Mouse (Mus musculus) C2C12 (cell line): Measurements from ENCODE around the gene Dner. TPM values are rescaled to one million over a fixed set of nuclear protein-coding genes. Genes with fewer than 3 reads are reported as not detected.

Experiments used
- H3K27me3 ChIP-seq: one replicate; pipeline ENCODE4 v1.6.1; 2011; ENCODE audit not compliant: control insufficient read depth, insufficient read depth, insufficient read length
- H3K36me3 ChIP-seq: one replicate; pipeline ENCODE4 v1.6.1; 2011; ENCODE audit not compliant: control insufficient read depth, insufficient read depth
- H3K4me3 ChIP-seq: one replicate; pipeline ENCODE4 v1.5.1; 2011; ENCODE audit warnings: mild to moderate bottlenecking, control low read depth; ENCODE audit not compliant: poor library complexity, insufficient read depth, severe bottlenecking
- H3K79me2 ChIP-seq: one replicate; pipeline ENCODE4 v1.6.1; 2011; ENCODE audit not compliant: control insufficient read depth, insufficient read depth
- H3K79me3 ChIP-seq: one replicate; pipeline ENCODE4 v1.6.1; 2011; ENCODE audit warnings: low read depth, control low read depth
- H3ac ChIP-seq: one replicate; pipeline ENCODE3; 2011; ENCODE audit warnings: low read depth; ENCODE audit not compliant: control insufficient read depth, insufficient read length
- CEBPB ChIP-seq: IDR thresholded peaks from one replicate; pipeline ENCODE4 v1.6.1; 2011; ENCODE audit warnings: low read depth, mild to moderate bottlenecking, control low read depth, moderate library complexity
- CTCF ChIP-seq: IDR thresholded peaks from one replicate; pipeline ENCODE4 v1.5.1; 2011; ENCODE audit not compliant: control insufficient read depth, insufficient read depth, insufficient read length
- FOSL1 ChIP-seq: IDR thresholded peaks from one replicate; pipeline ENCODE4 v1.8.0; 2011; ENCODE audit warnings: mild to moderate bottlenecking, low read length; ENCODE audit not compliant: poor library complexity, insufficient read depth, severe bottlenecking
- MAX ChIP-seq: IDR thresholded peaks from one replicate; pipeline ENCODE4 v1.6.1; 2011; ENCODE audit warnings: mild to moderate bottlenecking, control low read depth
- MYOD1 ChIP-seq: IDR thresholded peaks from one replicate; pipeline ENCODE4 v1.6.1; 2011; ENCODE audit warnings: low read depth; ENCODE audit not compliant: control insufficient read depth, insufficient read length
- MYOG ChIP-seq: IDR thresholded peaks from one replicate; pipeline ENCODE4 v1.6.1; 2011; ENCODE audit not compliant: control insufficient read depth, insufficient read length; ENCODE audit errors: extremely low read depth
- USF1 ChIP-seq: IDR thresholded peaks from one replicate; pipeline ENCODE4 v1.6.1; 2011; ENCODE audit warnings: low read depth, mild to moderate bottlenecking, control low read depth, moderate library complexity
- polyA plus RNA-seq: library from polyadenylated mRNA; unstranded; fragments of >200 nt; fragmentation: generic; extraction: Trizol; gene quantifications from one replicate; pipeline ENCODE4 v1.2.1, GENCODE M21; 2012; ENCODE audit warnings: missing spikeins

Gene Dner
- polyA plus RNA-seq, 1 experiment, result 0.04 TPM

DNA sequence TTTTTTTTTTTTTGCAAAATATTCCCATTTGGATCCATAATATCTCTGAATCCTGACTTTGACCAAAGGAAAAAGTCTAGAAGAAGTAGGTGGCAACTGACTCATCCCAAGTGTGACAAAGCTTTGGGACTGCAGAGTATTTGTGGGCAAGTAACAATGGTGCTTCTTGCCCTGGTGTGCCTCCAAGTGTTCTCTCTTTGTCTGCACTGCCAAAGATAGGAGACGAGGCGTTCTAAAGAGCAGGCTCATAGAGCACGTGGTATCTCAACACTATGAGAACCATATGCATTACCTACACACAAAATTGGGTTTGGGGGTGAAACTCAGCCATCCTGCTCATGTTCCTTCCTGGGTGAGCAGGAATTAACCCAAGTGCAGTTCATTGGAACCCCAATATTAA is 221.7 kb downstream of the Dner start:
- H3K27me3 ChIP-seq, result no peaks in the 10 kb centered on the region
- no peaks in the 10 kb centered on the region for H3K79me3 ChIP-seq
- no peak for TF ChIP-seq CTCF
- TF ChIP-seq USF1, result no peak
- no peak for TF ChIP-seq MAX
- no peak for TF ChIP-seq CEBPB
- TF ChIP-seq FOSL1, result no peak
- no peak for TF ChIP-seq MYOG
- no peak for TF ChIP-seq MYOD1
- no peak overlapping the region for H3K4me3 ChIP-seq
- no peak overlapping the region for H3ac ChIP-seq
- H3K79me2 ChIP-seq, result no peaks in the 10 kb centered on the region
- H3K36me3 ChIP-seq, result no peaks in the 10 kb centered on the region

- Histone ChIP-seq H3K36me3 (no peaks in the 10 kb centered on the region), H3K79me2 (no peaks in the 10 kb centered on the region), H3K4me3 (no peak overlapping the region), H3ac (no peak overlapping the region), H3K27me3 (no peaks in the 10 kb centered on the region), H3K79me3 (no peaks in the 10 kb centered on the region)
- TF ChIP-seq MAX (no peak), FOSL1 (no peak), CTCF (no peak), MYOD1 (no peak)
These were observed 223.8 kb downstream of the Dner start for GRCm38 (mm10) chr1:84472260-84472659.

GRCm38 (mm10) chr1:84470342-84470741 is 225.7 kb downstream of the Dner start:
- no peak for TF ChIP-seq MYOD1
- TF ChIP-seq CTCF, result peak; percentile 23
- Histone ChIP-seq H3ac (no peak overlapping the region), H3K4me3 (no peak overlapping the region), H3K79me3 (no peaks in the 10 kb centered on the region), H3K79me2 (no peaks in the 10 kb centered on the region), H3K27me3 (no peaks in the 10 kb centered on the region), H3K36me3 (no peaks in the 10 kb centered on the region)

DNA sequence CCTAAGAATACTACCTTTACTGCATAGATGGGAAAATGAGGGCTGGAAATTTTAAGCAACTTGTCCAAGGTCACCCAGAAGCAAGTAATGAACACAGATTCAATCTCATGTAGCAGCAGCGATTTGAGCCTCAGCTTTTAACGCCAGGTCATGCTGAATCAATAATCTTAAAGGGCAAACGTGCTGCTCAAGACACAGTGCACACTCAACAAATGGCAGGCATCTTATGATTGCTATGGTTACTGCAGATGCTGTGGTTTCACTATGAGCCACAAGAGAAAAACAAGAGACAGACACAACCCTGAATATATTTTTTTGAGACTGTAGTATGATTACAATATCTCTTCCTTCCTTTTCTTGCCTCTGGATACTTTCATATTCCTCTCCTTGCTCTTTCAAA is 228.4 kb downstream of the Dner start:
- Histone ChIP-seq H3K4me3 (no peak overlapping the region), H3ac (no peak overlapping the region), H3K79me2 (no peaks in the 10 kb centered on the region), H3K79me3 (no peaks in the 10 kb centered on the region), H3K27me3 (no peaks in the 10 kb centered on the region), H3K36me3 (no peaks in the 10 kb centered on the region)
- no peak for TF ChIP-seq CEBPB
- TF ChIP-seq MYOD1, result no peak
- TF ChIP-seq FOSL1, result no peak
- no peak for TF ChIP-seq MYOG
- no peak for TF ChIP-seq USF1
- no peak for TF ChIP-seq CTCF
- no peak for TF ChIP-seq MAX

GRCm38 (mm10) chr1:84464761-84465160 is 231.3 kb downstream of the Dner start:
- no peak overlapping the region for H3ac ChIP-seq
- TF ChIP-seq CTCF (no peak), CEBPB (no peak), MYOG (no peak), MAX (no peak), FOSL1 (no peak), MYOD1 (no peak), USF1 (no peak)
- no peaks in the 10 kb centered on the region for H3K79me2 ChIP-seq
- H3K27me3 ChIP-seq, result no peaks in the 10 kb centered on the region
- H3K79me3 ChIP-seq, result no peaks in the 10 kb centered on the region
- H3K36me3 ChIP-seq, result no peaks in the 10 kb centered on the region
- no peak overlapping the region for H3K4me3 ChIP-seq

- H3K27me3 ChIP-seq, result no peaks in the 10 kb centered on the region
- TF ChIP-seq MYOG (no peak), USF1 (no peak), CEBPB (no peak), CTCF (no peak), FOSL1 (no peak), MYOD1 (no peak), MAX (no peak)
- H3ac ChIP-seq, result no peak overlapping the region
- no peaks in the 10 kb centered on the region for H3K79me2 ChIP-seq
- H3K79me3 ChIP-seq, result no peaks in the 10 kb centered on the region
- no peaks in the 10 kb centered on the region for H3K36me3 ChIP-seq
- no peak overlapping the region for H3K4me3 ChIP-seq
These were observed 231.9 kb downstream of the Dner start for GRCm38 (mm10) chr1:84463976-84464662.
